Mouse (Mus musculus): ENCODE results near the gene Crlf1. TPM values are rescaled to one million over a fixed set of nuclear protein-coding genes. Genes with fewer than 3 reads are reported as not detected.

Crlf1 gene
- total RNA-seq, 2 experiments from 2014 or later: not detected

GRCm38 (mm10) chr8:70541081-70541480 lies 48.1 kb downstream of the Crlf1 start:
- ATAC-seq (replicated peaks; ENCODE audit: poor library complexity, severe bottlenecking): no peak

DNA sequence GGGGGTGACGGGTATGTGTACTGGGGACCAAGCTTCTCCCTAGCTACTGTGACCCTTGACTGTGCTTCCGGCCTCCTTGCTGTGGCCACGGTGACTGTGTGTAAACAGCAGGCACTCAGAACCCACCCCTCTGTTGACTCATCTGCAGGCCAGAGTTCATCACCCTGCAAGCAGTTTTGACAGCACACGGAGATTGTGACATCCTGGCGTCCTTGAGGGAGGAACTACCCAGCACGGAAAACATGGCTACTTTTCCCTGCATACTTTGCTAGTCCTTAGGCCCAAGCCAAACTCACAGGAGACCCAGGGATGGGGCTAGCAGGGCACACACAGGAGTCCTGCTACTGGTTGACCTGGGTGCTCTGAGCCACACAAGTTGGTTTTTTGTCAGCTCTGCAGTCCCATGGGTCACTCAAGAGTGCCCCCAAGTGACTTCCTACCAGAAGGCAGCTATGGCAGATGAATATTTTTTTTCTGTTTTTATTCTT lies 51.3 kb downstream of the Crlf1 start:
- ATAC-seq (replicated peaks; ENCODE audit: poor library complexity, severe bottlenecking): peak; percentile 70

DNA sequence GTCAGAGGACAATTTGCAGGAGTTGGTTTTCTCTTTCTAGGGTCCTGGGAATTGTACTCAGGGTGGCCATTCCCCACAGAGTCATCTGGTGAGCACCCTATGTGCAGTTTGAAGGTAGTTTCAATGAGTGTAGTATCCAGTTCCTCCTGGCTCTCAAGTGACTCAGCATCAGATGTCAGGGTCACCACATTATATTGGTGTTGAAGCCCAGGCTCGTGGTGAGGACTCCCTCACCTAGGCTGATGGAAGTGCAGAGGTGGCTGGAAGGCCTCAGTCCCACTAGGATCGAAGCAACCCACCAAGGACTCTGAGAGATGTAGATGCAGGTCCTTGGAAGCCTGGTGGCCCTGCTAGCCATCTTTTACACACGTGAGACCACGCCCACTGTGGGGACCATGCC lies 53.5 kb downstream of the Crlf1 start:
- ATAC-seq (replicated peaks; ENCODE audit: poor library complexity, severe bottlenecking): peak; percentile 26; the same call in 1 of the 2 replicates

DNA sequence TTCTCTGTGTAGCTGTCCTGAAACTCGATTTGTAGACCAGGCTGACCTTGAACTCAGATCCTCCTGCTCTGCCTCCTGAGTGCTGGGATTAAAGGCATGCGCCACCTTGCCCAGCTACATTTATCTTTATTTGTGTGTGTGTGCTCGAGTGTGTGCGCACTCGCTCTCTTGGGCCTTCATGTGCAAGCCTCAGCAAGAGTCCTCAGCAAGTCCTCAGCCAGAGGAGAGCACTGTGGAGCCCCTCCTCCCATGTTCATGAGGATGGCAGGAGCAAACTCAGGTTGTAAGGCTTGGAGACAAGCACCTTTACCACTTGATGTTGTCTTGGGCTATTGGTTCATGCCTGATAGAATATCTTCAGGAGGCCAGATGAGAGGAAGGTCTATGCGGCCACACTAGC lies 54.8 kb downstream of the Crlf1 start:
- ATAC-seq (replicated peaks; ENCODE audit: poor library complexity, severe bottlenecking): no peak

DNA sequence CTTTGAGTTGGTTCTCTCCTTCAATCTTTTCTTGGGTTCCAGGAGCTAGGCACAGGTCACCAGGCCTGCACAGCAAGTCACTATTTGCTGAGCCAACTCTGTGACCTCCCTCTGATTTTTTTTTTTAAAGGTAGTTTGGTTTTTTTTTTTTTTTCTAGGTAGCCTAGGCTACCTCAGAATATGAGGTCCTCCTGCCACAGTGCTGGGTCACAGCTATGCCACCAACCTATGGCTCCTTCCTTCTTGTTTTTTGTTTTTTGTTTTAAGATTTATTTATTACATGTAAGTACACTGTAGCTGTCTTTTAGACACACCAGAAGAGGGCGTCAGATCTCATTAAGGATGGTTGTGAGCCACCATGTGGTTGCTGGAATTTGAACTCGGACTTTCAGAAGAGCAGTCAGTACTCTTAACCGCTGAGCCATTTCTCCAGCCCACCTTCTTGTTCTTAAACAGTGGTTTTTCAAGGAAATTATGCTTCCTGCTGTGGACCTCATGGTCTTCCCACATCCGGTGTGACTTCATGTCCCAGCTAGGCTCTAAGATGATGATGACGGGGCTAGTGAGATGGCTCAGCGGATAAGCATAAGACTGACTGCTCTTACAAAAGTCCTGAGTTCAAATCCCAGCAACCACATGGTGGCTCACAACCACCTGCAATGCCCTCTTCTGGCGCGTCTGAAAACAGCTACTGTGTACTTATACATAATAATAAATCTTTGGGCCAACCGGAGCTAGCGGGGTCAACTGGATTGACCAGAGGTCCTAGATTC lies 56.6 kb downstream of the Crlf1 start:
- peak; percentile 88 for ATAC-seq (replicated peaks; ENCODE audit: poor library complexity, severe bottlenecking)

DNA sequence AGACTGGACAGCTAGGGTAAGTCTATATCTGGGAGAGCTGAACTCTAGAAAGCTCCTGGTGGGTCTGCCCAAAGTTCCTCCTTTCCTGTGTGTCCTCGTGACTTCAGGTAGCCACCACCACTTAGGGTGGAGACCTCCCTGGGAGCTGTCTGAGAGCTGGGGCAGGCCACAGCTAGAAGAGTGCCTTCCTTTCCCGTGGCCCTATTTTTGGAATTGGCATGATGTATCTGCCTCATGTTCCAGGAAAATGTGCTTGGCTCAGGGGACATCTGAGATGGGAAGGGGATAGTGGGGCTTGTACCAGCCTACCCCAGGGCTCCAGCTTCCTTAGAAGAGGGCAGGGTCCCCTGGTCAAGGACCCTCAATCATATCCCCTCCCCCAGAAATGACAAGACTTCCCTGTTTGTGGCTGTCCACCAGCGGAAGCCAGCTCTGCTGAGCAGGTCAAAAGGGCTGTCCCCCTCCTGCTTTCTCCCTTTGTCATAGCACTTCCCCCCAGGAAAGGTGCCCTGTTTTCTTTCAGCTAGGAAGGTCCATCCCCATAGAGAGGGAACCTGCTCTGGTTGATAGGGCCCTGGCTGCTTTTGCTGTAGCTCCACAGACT lies 58.7 kb downstream of the Crlf1 start:
- ATAC-seq (replicated peaks; ENCODE audit: poor library complexity, severe bottlenecking): no peak

- no peak for ATAC-seq (replicated peaks; ENCODE audit: poor library complexity, severe bottlenecking)
These were observed 59.9 kb downstream of the Crlf1 start for GRCm38 (mm10) chr8:70552836-70553235.

Other genes starting within 250 kb of the Crlf1 start
- 5.4 and 12.3 TPM in 2 replicates for gene Homer3, start 210.3 kb upstream of the Crlf1 start, total RNA-seq (2014; fragmentation: Nextera tagmentation)
- 6.5 and 12.3 TPM in 2 replicates for gene Homer3, start 210.3 kb upstream of the Crlf1 start, total RNA-seq (2017)
- 45.9 and 66.8 TPM in 2 replicates for gene Ddx49, start 190.7 kb upstream of the Crlf1 start, total RNA-seq (2014; fragmentation: Nextera tagmentation)
- 139 and 177 TPM in 2 replicates for gene Ddx49, start 190.7 kb upstream of the Crlf1 start, total RNA-seq (2017)
- gene Cope, start 190.6 kb upstream of the Crlf1 start, total RNA-seq (2014; fragmentation: Nextera tagmentation): 209 and 240 TPM in 2 replicates
- 132 and 155 TPM in 2 replicates for gene Cope, start 190.6 kb upstream of the Crlf1 start, total RNA-seq (2017)
- not detected in 2 replicates for gene Cers1, start 177.4 kb upstream of the Crlf1 start, total RNA-seq (2014; fragmentation: Nextera tagmentation)
- gene Cers1, start 177.4 kb upstream of the Crlf1 start, total RNA-seq (2017): not detected in 2 replicates
- not detected in 2 replicates for gene Gdf1, start 163.3 kb upstream of the Crlf1 start, total RNA-seq (2014; fragmentation: Nextera tagmentation)
- gene Gdf1, start 163.3 kb upstream of the Crlf1 start, total RNA-seq (2017): not detected in 2 replicates
- gene Upf1, start 139.9 kb upstream of the Crlf1 start, total RNA-seq (2014; fragmentation: Nextera tagmentation): 30.6 and 33.7 TPM in 2 replicates
- 24.2 and 30.8 TPM in 2 replicates for gene Upf1, start 139.9 kb upstream of the Crlf1 start, total RNA-seq (2017)
- 0.88 TPM in 1 of 2 replicates, not detected in the other for gene Comp, start 119.6 kb upstream of the Crlf1 start, total RNA-seq (2014; fragmentation: Nextera tagmentation)
- not detected in 2 replicates for gene Comp, start 119.6 kb upstream of the Crlf1 start, total RNA-seq (2017)
- gene Crtc1, start 53.6 kb upstream of the Crlf1 start, total RNA-seq (2014; fragmentation: Nextera tagmentation): 7.4 and 19.5 TPM in 2 replicates
- gene Crtc1, start 53.6 kb upstream of the Crlf1 start, total RNA-seq (2017): 2.3 and 4.8 TPM in 2 replicates
- 2.1 and 4.4 TPM in 2 replicates for gene Klhl26, start 16.2 kb upstream of the Crlf1 start, total RNA-seq (2014; fragmentation: Nextera tagmentation)
- 4.0 and 4.1 TPM in 2 replicates for gene Klhl26, start 16.2 kb upstream of the Crlf1 start, total RNA-seq (2017)
- gene Tmem59l, start 5.8 kb upstream of the Crlf1 start, total RNA-seq (2014; fragmentation: Nextera tagmentation): not detected in 2 replicates
- not detected in 2 replicates for gene Tmem59l, start 5.8 kb upstream of the Crlf1 start, total RNA-seq (2017)
- 21.7 and 30.2 TPM in 2 replicates for gene Rex1bd, start 13.6 kb downstream of the Crlf1 start, total RNA-seq (2014; fragmentation: Nextera tagmentation)
- 33.4 and 64.9 TPM in 2 replicates for gene Rex1bd, start 13.6 kb downstream of the Crlf1 start, total RNA-seq (2017)
- 2,675 and 2,799 TPM in 2 replicates for gene Uba52, start 17.6 kb downstream of the Crlf1 start, total RNA-seq (2014; fragmentation: Nextera tagmentation)
- gene Uba52, start 17.6 kb downstream of the Crlf1 start, total RNA-seq (2017): 3,231 and 3,572 TPM in 2 replicates
- gene Fkbp8, start 34.6 kb downstream of the Crlf1 start, total RNA-seq (2014; fragmentation: Nextera tagmentation): 113 and 149 TPM in 2 replicates
- gene Fkbp8, start 34.6 kb downstream of the Crlf1 start, total RNA-seq (2017): 107 and 118 TPM in 2 replicates
- 83.7 and 84.5 TPM in 2 replicates for gene Kxd1, start 34.8 kb downstream of the Crlf1 start, total RNA-seq (2014; fragmentation: Nextera tagmentation)
- gene Kxd1, start 34.8 kb downstream of the Crlf1 start, total RNA-seq (2017): 68.7 and 74.4 TPM in 2 replicates
- 11.7 and 13.6 TPM in 2 replicates for gene Ell, start 46.3 kb downstream of the Crlf1 start, total RNA-seq (2014; fragmentation: Nextera tagmentation)
- gene Ell, start 46.3 kb downstream of the Crlf1 start, total RNA-seq (2017): 5.5 and 5.7 TPM in 2 replicates
- 30.8 and 66.6 TPM in 2 replicates for gene Isyna1, start 101.2 kb downstream of the Crlf1 start, total RNA-seq (2014; fragmentation: Nextera tagmentation)
- gene Isyna1, start 101.2 kb downstream of the Crlf1 start, total RNA-seq (2017): 35.2 and 38.6 TPM in 2 replicates
- 53.8 and 75.4 TPM in 2 replicates for gene Ssbp4, start 115.7 kb downstream of the Crlf1 start, total RNA-seq (2014; fragmentation: Nextera tagmentation)
- 35.2 and 87.9 TPM in 2 replicates for gene Ssbp4, start 115.7 kb downstream of the Crlf1 start, total RNA-seq (2017)
- gene Lrrc25, start 123.0 kb downstream of the Crlf1 start, total RNA-seq (2014; fragmentation: Nextera tagmentation): 2.9 and 5.2 TPM in 2 replicates
- 1.1 and 3.1 TPM in 2 replicates for gene Lrrc25, start 123.0 kb downstream of the Crlf1 start, total RNA-seq (2017)
- not detected in 2 replicates for gene Gdf15, start 139.3 kb downstream of the Crlf1 start, total RNA-seq (2014; fragmentation: Nextera tagmentation)
- gene Gdf15, start 139.3 kb downstream of the Crlf1 start, total RNA-seq (2017): 0.67 TPM in 1 of 2 replicates, not detected in the other
- 8.5 and 31.0 TPM in 2 replicates for gene Pgpep1, start 167.2 kb downstream of the Crlf1 start, total RNA-seq (2014; fragmentation: Nextera tagmentation)
- gene Pgpep1, start 167.2 kb downstream of the Crlf1 start, total RNA-seq (2017): 6.5 and 6.9 TPM in 2 replicates
- gene Lsm4, start 180.1 kb downstream of the Crlf1 start, total RNA-seq (2014; fragmentation: Nextera tagmentation): 187 and 226 TPM in 2 replicates
- gene Lsm4, start 180.1 kb downstream of the Crlf1 start, total RNA-seq (2017): 247 and 312 TPM in 2 replicates
- 7.7 and 12.3 TPM in 2 replicates for gene Jund, start 205.8 kb downstream of the Crlf1 start, total RNA-seq (2014; fragmentation: Nextera tagmentation)
- gene Jund, start 205.8 kb downstream of the Crlf1 start, total RNA-seq (2017): 24.6 and 27.0 TPM in 2 replicates
- not detected in 2 replicates for gene Iqcn, start 210.3 kb downstream of the Crlf1 start, total RNA-seq (2014; fragmentation: Nextera tagmentation)
- not detected in 2 replicates for gene Iqcn, start 210.3 kb downstream of the Crlf1 start, total RNA-seq (2017)
- gene Gm3336, start 225.4 kb downstream of the Crlf1 start, total RNA-seq (2014; fragmentation: Nextera tagmentation): not detected in 2 replicates
- not detected in 2 replicates for gene Gm3336, start 225.4 kb downstream of the Crlf1 start, total RNA-seq (2017)
- not detected in 2 replicates for gene Pde4c, start 230.6 kb downstream of the Crlf1 start, total RNA-seq (2014; fragmentation: Nextera tagmentation)
- gene Pde4c, start 230.6 kb downstream of the Crlf1 start, total RNA-seq (2017): not detected in 2 replicates